Mouse (Mus musculus): ENCODE results near the gene Mcm2. TPM values are rescaled to one million over a fixed set of nuclear protein-coding genes. Genes with fewer than 3 reads are reported as not detected.

Mcm2 gene
- polyA plus RNA-seq, 1 experiment: 12.7 TPM

DNA sequence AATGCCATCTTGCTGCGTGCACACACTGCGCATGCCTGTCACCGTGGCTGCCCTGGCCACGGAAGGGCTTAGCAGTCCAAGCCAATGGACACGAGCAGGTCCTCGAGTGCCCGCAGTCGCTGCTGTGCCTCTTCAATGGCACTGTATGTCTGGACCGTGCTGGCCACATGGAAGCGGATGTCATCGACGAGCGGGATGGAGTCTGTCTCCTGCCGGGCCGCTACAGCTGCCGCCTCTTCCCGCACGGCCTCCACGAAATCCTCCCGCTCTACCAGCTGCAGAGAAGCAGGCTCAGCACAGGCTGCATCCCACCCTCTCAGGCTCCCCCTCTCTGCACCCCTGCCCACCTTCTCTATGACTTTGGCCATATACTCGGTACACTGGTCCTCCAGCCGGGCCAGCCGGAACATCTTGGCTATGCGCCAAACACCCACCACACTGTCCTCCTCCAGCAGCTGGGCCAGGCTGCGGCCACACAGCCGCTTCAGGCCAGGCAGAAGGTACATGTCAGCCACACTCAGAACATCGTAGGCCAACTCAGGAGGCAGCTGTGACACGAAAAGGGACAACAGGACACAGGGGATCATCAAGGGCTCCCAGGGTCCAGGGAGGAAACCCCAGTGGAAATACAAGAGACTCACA, 62.3 kb downstream of the Mcm2 start:
- peaks cover 34% of the 10 kb centered on the region for H3K4me1 ChIP-seq (ENCODE audit: control insufficient read depth, insufficient read depth, low read length)
- no peak for TF ChIP-seq POLR2A (IDR thresholded peaks at IDR 0.05; ENCODE audit: borderline replicate concordance, low read depth, low read length)
- TF ChIP-seq CTCF (IDR thresholded peaks at IDR 0.05; ENCODE audit: low read depth, low read length): no peak
- H3K27ac ChIP-seq (ENCODE audit: insufficient read depth, low read depth, low read length): no peak overlapping the region
- no peak overlapping the region for H3K4me3 ChIP-seq (ENCODE audit: insufficient read depth, low read length)

- H3K4me3 ChIP-seq (ENCODE audit: insufficient read depth, low read length): no peak overlapping the region
- TF ChIP-seq CTCF (IDR thresholded peaks at IDR 0.05; ENCODE audit: low read depth, low read length) (no peak), POLR2A (IDR thresholded peaks at IDR 0.05; ENCODE audit: borderline replicate concordance, low read depth, low read length) (no peak)
- H3K4me1 ChIP-seq (ENCODE audit: control insufficient read depth, insufficient read depth, low read length): peaks cover 36% of the 10 kb centered on the region
- no peak overlapping the region for H3K27ac ChIP-seq (ENCODE audit: insufficient read depth, low read depth, low read length)
Observed at GRCm38 (mm10) chr6:88835047-88835446, 63.5 kb downstream of the Mcm2 start.

Other genes starting within 250 kb of the Mcm2 start
- gene Mgll, start 174.4 kb downstream of the Mcm2 start, polyA plus RNA-seq (2012; ENCODE audit: insufficient read depth, insufficient read length, missing spikeins): 0.20 TPM in 1 of 2 replicates, not detected in the other
- gene Abtb1, start 56.8 kb downstream of the Mcm2 start, polyA plus RNA-seq (2012; ENCODE audit: insufficient read depth, insufficient read length, missing spikeins): 33.6 and 40.7 TPM in 2 replicates
- 1.9 TPM in 1 of 2 replicates, not detected in the other for gene Podxl2, start 23.7 kb downstream of the Mcm2 start, polyA plus RNA-seq (2012; ENCODE audit: insufficient read depth, insufficient read length, missing spikeins)
- gene Tpra1, start 3.5 kb upstream of the Mcm2 start, polyA plus RNA-seq (2012; ENCODE audit: insufficient read depth, insufficient read length, missing spikeins): 72.9 and 86.3 TPM in 2 replicates

All from bone marrow macrophage, adult 2 months (primary cell).